Mouse (Mus musculus) megakaryocyte, embryonic 14.5 days (primary cell): ENCODE measurements around the gene Rad51b. TPM values are rescaled to one million over a fixed set of nuclear protein-coding genes. Genes with fewer than 3 reads are reported as not detected.

Experiments
- H3K27me3 ChIP-seq: replicated peaks from 2 replicates; pipeline ENCODE3; 2012; ENCODE audit warnings: inconsistent platforms
- H3K36me3 ChIP-seq: replicated peaks from 2 replicates; pipeline ENCODE3; 2012; ENCODE audit warnings: low read length, inconsistent platforms, mixed read lengths
- H3K4me1 ChIP-seq: 2 replicates; pipeline ENCODE4 v1.6.1; 2012; ENCODE audit warnings: inconsistent platforms
- H3K4me3 ChIP-seq: replicated peaks from 2 replicates; pipeline ENCODE3; 2012; ENCODE audit warnings: moderate library complexity, mild to moderate bottlenecking, inconsistent platforms
- H3K9me3 ChIP-seq: 2 replicates; pipeline ENCODE4 v1.6.1; 2012; ENCODE audit warnings: inconsistent platforms
- FLI1 ChIP-seq: IDR thresholded peaks from 2 replicates; pipeline ENCODE4 v1.6.1; 2012; ENCODE audit warnings: low read length, inconsistent platforms, mixed read lengths
- GATA1 ChIP-seq: IDR thresholded peaks from 3 replicates; pipeline ENCODE4 v1.6.1; 2012; ENCODE audit warnings: mixed read lengths, low read length, inconsistent platforms, borderline replicate concordance
- polyA plus RNA-seq: library from polyadenylated mRNA; stranded (reverse); fragments of >175 nt; gene quantifications from 2 replicates; pipeline ENCODE4 v1.2.3, GENCODE M21; 2012; ENCODE audit warnings: low replicate concordance; ENCODE audit not compliant: insufficient read depth

Gene Rad51b
- polyA plus RNA-seq, 1 experiment, result 0.30 TPM

DNA sequence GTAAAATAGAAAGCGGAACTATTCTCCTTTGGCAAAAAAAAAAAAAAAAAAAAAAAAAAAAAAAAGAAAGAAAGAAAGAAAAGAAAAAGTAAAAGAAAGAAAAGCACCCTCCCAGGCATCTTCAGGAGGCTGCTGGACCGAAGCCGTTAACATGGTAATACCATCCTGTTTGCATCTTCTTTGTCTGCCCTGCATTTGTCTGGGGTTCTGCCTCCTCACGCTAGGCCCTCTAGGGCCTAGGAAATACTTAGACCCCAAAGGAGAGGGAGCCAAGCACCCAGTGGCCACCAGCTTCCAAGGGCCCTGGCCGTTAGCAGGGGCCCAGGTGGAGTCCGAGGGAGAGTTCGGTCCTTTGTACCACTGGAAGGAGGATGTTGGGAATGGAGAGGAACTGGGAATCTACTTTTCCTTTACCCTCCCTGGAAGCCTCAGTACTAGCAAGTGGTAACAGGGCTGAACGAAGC, 510.9 kb downstream of the Rad51b start:
- H3K4me1 ChIP-seq, result peaks cover 4% of the 10 kb centered on the region; the same call in 1 of the 2 replicates
- H3K9me3 ChIP-seq, result no peaks in the 10 kb centered on the region
- H3K36me3 ChIP-seq, result no peaks in the 10 kb centered on the region
- peaks cover 4% of the 10 kb centered on the region for H3K27me3 ChIP-seq
- no peak for TF ChIP-seq GATA1
- TF ChIP-seq FLI1, result no peak
- H3K4me3 ChIP-seq, result no peak overlapping the region

DNA sequence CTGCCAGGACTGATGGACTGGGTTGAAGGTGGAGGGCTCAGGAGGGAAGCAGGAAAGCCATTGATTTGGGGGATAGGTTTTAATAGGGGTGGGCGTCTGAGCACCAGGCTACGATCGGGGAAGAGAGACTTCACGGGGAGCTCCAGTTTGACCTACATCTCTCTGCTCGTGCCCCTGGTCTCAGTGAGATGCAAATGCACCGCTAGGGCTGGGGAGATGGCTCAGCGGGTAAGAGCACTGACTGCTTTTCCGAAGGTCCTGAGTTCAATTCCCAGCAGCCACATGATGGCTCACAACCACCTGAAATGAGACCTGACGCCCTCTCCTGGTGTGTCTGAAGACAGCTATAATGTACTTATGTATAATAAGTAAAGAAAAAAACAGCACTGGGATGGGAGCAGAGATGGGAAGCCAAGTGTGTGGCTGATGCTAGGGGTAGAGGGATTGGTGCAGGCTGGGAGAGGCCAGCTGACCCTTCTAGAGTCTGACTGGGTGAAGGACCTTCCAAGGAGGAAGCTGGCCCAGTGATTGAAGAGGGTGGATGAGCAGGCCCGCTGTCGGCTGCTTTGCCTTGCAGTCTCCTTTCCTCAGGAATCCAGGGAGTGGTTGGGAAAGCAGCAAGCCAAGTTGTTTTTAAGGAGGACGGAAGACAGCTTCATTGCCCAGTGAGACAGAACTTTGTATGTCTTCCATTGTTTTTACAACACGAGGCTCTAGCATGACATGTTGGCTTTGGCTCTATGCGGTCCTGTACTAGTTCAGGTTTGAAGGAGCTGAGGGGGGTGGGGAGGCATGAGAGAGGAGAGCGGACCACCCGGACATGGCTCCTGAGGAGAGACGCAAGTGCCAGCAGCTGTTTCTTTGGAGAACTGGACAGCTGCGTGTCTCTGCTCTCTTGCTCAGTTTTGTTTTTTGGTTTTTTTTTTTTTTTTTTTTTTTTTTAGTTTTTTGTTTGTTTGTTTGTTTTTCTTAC, 511.6 kb downstream of the Rad51b start:
- H3K36me3 ChIP-seq, result no peaks in the 10 kb centered on the region
- peaks cover 5% of the 10 kb centered on the region for H3K27me3 ChIP-seq
- no peak for TF ChIP-seq GATA1
- no peak for TF ChIP-seq FLI1
- no peaks in the 10 kb centered on the region for H3K9me3 ChIP-seq
- peaks cover 4% of the 10 kb centered on the region; the same call in 1 of the 2 replicates for H3K4me1 ChIP-seq
- H3K4me3 ChIP-seq, result no peak overlapping the region

DNA sequence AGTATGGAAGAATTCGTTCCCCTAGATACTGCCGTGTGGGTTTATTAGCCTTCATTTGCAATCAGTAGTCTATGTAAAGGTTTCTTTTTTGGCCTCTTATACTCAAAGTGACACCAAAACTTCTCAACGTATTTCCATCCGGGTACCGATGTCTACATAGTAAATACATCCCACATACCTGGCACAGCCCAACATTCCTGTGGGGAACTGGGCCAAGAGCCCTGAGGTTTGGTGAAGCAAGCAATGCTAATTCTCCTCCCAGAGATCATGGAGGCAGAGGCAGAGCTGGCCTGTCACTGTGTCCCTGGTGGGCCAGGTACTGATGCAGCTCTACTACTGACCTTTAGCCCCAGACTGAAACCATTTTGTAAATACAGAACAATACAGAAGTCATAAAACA, 512.4 kb downstream of the Rad51b start:
- TF ChIP-seq GATA1 (no peak), FLI1 (no peak)
- H3K36me3 ChIP-seq, result no peaks in the 10 kb centered on the region
- peaks cover 4% of the 10 kb centered on the region; the same call in 1 of the 2 replicates for H3K4me1 ChIP-seq
- H3K9me3 ChIP-seq, result no peaks in the 10 kb centered on the region
- H3K4me3 ChIP-seq, result no peak overlapping the region
- H3K27me3 ChIP-seq, result peaks cover 5% of the 10 kb centered on the region

DNA sequence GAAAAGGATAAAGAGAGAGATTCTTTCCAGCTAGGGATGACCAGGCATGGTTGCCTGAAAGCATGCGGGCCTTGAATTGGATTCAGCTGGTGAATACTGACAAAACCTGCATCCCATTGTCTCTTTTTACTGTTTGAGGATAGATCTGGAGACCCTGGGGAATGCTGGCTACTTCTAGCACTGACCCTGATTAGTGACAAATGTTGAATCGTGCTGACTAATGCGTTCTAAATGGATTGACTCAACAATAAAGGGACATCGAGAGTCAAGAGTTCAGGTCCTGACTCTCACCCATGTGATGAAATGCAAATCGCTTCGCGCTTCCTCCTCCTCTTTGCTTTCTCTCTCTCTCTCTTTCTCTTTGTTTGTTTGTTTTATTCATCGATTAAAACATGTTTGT, 515.3 kb downstream of the Rad51b start:
- TF ChIP-seq FLI1 (no peak), GATA1 (no peak)
- H3K27me3 ChIP-seq, result peaks cover 5% of the 10 kb centered on the region

DNA sequence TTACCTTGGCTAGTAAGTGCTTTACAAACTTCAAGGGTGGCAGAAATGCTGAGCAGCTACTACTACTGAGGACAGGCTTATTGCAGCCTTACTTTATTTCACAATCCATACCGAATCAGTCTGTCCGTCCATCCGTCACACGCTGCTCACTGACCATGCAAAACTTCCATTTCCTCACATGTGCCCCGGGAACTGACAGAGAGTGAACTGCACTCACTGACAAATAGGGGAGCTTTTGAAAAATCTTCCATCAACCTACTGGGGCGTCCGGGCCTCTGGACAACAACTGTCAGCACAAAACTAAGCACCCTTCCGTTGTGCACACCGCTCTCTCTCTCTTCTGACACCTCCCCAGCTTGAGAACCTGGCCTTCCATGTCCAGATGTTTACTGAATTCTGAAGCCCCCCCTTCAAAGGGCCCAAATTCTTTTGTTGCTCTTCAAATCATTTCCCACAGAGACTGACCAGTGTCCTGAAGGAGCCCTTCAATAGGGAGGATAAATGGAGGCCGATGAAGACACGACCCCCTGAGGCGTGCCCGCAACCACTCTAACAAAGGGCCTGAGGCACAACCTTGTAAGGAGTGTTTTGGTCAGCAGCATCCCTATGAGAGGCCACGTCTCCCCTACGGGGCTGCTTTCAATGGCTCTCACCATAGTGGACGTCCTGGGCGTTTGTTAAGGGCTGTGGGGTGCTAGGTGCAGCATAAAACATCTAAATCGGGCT, 515.9 kb downstream of the Rad51b start:
- Histone ChIP-seq H3K9me3 (peaks cover 6% of the 10 kb centered on the region), H3K36me3 (no peaks in the 10 kb centered on the region), H3K4me3 (no peak overlapping the region), H3K27me3 (peaks cover 7% of the 10 kb centered on the region), H3K4me1 (no peaks in the 10 kb centered on the region)
- no peak for TF ChIP-seq GATA1
- no peak for TF ChIP-seq FLI1

More for the DNA sequence above, 515.3 kb downstream of the Rad51b start:
- H3K4me3 ChIP-seq, result no peak overlapping the region
- H3K9me3 ChIP-seq, result peaks cover 6% of the 10 kb centered on the region
- peaks cover 2% of the 10 kb centered on the region; the same call in 1 of the 2 replicates for H3K4me1 ChIP-seq
- no peaks in the 10 kb centered on the region for H3K36me3 ChIP-seq

DNA sequence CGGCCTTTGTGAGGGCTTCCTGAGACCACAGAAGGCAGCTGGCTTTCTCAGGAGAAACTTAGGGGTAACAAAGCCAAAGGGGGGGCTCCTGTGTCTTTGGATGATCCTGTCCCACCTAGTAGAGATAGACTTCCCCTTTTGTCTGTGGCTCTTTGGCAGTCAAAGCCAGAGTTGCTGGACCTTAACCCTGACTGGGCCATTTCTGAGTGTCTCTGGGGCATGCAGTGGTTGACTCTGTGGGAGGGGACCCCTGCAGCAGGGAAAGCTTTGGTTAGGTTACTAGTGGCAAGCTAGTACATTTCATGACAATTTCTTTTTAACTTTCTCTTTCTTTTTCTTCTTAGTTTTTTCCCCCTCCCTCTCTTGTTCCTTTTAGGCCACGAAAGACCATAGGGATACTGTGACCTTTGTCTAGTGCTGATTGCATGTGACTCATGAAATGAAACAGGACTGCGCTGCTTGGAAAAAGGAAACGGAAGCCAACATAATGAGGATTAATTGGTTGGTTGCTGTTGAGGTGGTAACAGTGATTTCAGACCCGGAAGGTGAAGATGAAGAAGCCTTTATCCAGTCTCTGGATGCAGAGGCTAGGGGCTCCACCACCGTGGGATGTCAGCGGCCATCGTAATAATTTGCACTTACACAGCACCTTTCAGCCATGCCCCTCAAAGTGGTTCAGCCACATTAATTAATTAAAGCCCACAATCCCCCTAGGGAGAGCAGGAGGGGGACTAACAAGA, 516.7 kb downstream of the Rad51b start:
- no peaks in the 10 kb centered on the region for H3K36me3 ChIP-seq
- peaks cover 11% of the 10 kb centered on the region for H3K27me3 ChIP-seq
- H3K4me1 ChIP-seq, result no peaks in the 10 kb centered on the region
- H3K4me3 ChIP-seq, result no peak overlapping the region
- peaks cover 6% of the 10 kb centered on the region for H3K9me3 ChIP-seq
- TF ChIP-seq FLI1 (no peak), GATA1 (no peak)

DNA sequence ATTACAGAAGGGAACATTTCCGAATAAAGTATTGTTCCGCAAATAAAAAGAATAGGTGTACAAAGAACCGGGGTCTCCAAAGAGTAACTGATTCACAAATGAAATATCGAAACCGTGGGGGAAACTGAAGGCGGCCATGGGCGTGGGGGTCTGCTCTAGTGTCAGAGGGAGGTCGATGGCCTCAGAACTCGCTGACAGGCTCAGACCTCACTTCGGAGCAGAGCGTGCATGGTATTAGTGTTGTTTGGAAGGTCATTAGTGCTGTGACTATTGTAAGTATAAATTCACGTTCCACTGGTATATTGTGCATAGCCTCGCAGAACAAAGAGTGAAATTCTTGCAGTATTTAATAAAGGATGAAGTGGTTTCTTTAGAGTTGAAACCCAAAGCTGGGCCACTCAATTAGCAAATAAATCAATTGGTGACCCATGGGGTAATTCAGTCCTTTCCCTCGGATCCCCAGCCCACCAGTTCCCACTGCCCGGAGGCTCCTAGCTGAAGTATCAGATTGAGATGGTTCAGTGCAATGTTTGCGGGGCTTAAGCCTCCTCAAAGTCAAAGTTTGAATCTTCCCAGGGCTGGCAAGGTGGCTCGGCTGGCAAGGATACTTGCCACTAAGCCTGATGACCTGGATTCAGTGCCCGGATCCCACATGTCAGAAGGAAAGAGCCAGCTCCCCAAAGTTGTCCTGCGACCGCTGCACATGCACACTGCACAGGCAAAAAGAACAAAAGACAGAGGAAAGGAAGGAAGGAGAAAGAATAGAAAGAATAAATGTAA, 517.4 kb downstream of the Rad51b start:
- peaks cover 6% of the 10 kb centered on the region for H3K9me3 ChIP-seq
- no peak overlapping the region for H3K4me3 ChIP-seq
- TF ChIP-seq FLI1 (no peak), GATA1 (no peak)
- H3K4me1 ChIP-seq, result no peaks in the 10 kb centered on the region
- H3K27me3 ChIP-seq, result peaks cover 14% of the 10 kb centered on the region
- no peaks in the 10 kb centered on the region for H3K36me3 ChIP-seq

DNA sequence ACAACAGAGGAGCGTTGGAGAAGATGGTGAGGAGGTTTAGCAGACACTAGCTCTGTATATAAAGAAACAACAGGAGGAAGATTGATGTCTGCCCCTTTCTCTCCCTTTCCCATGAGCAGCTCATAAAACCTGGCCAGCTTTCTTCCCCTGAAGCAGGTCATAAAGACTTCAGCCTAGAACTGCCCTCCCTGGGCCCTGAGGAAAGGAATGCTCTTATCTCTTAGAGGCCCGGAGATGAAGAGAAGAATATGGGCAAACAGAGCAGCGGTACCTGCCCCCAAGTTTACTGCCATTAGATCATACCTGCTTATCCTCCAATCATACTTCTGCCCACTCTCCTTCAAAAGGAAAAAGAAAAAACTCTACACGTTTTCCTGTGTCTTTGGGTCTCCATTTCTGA, 519.2 kb downstream of the Rad51b start:
- Histone ChIP-seq H3K4me1 (peaks cover 4% of the 10 kb centered on the region; the same call in 1 of the 2 replicates), H3K9me3 (peaks cover 6% of the 10 kb centered on the region), H3K27me3 (peaks cover 11% of the 10 kb centered on the region), H3K4me3 (no peak overlapping the region), H3K36me3 (no peaks in the 10 kb centered on the region)
- TF ChIP-seq GATA1 (no peak), FLI1 (no peak)
